Mouse (Mus musculus) liver, postnatal 0 days (tissue): ENCODE results near the gene Sf1. TPM values are rescaled to one million over a fixed set of nuclear protein-coding genes. Genes with fewer than 3 reads are reported as not detected.

Experiments
- ATAC-seq: fragments of 200-750 bp; cut with Nextera tagmentation; 2 replicates; pipeline ENCODE4 v1.8.0; 2017; ENCODE audit warnings: mild to moderate bottlenecking, moderate library complexity
- DNase-seq: peaks from one replicate; pipeline ENCODE4 v3.0.0-alpha.2; 2016
- H3K27ac ChIP-seq: fragments of 300-500 bp; sonication (generic); 2 replicates; pipeline ENCODE4 v1.5.1; 2014; ENCODE audit warnings: antibody characterized with exemption, moderate library complexity, mild to moderate bottlenecking, low read depth
- H3K27me3 ChIP-seq: fragments of 300-500 bp; sonication (generic); 2 replicates; pipeline ENCODE4 v1.6.1; 2014; ENCODE audit warnings: low read length, control low read depth, mixed read lengths; ENCODE audit not compliant: insufficient read depth
- H3K36me3 ChIP-seq: fragments of 300-500 bp; sonication (generic); replicated peaks from 2 replicates; pipeline ENCODE4 v1.6.1; 2014; ENCODE audit warnings: mild to moderate bottlenecking, control low read depth, low read length, moderate library complexity, mixed read lengths; ENCODE audit not compliant: insufficient read depth
- H3K4me1 ChIP-seq: fragments of 300-500 bp; sonication (generic); 2 replicates; pipeline ENCODE4 v1.6.1; 2014; ENCODE audit warnings: antibody characterized with exemption, mild to moderate bottlenecking, control low read depth; ENCODE audit not compliant: insufficient read depth
- H3K4me2 ChIP-seq: fragments of 300-500 bp; sonication (generic); 2 replicates; pipeline ENCODE4 v1.6.1; 2014; ENCODE audit warnings: low read depth, mild to moderate bottlenecking, low read length, moderate library complexity, mixed read lengths
- H3K4me3 ChIP-seq: fragments of 300-500 bp; sonication (generic); 2 replicates; pipeline ENCODE4 v1.5.1; 2014; ENCODE audit warnings: low read depth, low read length
- H3K9ac ChIP-seq: fragments of 300-500 bp; sonication (generic); replicated peaks from 2 replicates; pipeline ENCODE4 v1.6.1; 2014; ENCODE audit warnings: mild to moderate bottlenecking, moderate library complexity
- H3K9me3 ChIP-seq: fragments of 300-500 bp; sonication (generic); 2 replicates; pipeline ENCODE4 v1.6.1; 2016; ENCODE audit warnings: mild to moderate bottlenecking, control low read depth, low read length, mixed read lengths
- CTCF ChIP-seq: sonication (generic); IDR thresholded peaks from 2 replicates; pipeline ENCODE4 v1.5.1; 2016; ENCODE audit warnings: antibody characterized with exemption, low read depth
- EP300 ChIP-seq: IDR thresholded peaks from 2 replicates; pipeline ENCODE4 v1.6.1; 2016; ENCODE audit warnings: antibody characterized with exemption, low read depth, mild to moderate bottlenecking
- WGBS: fragments of 180-500 bp; shearing (Covaris S2); extraction: QIAGEN DNeasy Blood & Tissue Kit; methylation state at CpG from one replicate; pipeline ENCODE4 v1.1.7; 2014; ENCODE audit not compliant: insufficient replicate concordance; 5-methylcytosine and 5-hydroxymethylcytosine counted together
- polyA plus RNA-seq: library from polyadenylated mRNA; unstranded; fragments of >200 nt; fragmentation: Nextera tagmentation; extraction: Ambion mirVana; gene quantifications from 2 replicates; pipeline ENCODE4 v1.2.1, GENCODE M21; 2015

Sf1 gene
- polyA plus RNA-seq, 1 experiment from 2014 or later, result 35.7 TPM

DNA sequence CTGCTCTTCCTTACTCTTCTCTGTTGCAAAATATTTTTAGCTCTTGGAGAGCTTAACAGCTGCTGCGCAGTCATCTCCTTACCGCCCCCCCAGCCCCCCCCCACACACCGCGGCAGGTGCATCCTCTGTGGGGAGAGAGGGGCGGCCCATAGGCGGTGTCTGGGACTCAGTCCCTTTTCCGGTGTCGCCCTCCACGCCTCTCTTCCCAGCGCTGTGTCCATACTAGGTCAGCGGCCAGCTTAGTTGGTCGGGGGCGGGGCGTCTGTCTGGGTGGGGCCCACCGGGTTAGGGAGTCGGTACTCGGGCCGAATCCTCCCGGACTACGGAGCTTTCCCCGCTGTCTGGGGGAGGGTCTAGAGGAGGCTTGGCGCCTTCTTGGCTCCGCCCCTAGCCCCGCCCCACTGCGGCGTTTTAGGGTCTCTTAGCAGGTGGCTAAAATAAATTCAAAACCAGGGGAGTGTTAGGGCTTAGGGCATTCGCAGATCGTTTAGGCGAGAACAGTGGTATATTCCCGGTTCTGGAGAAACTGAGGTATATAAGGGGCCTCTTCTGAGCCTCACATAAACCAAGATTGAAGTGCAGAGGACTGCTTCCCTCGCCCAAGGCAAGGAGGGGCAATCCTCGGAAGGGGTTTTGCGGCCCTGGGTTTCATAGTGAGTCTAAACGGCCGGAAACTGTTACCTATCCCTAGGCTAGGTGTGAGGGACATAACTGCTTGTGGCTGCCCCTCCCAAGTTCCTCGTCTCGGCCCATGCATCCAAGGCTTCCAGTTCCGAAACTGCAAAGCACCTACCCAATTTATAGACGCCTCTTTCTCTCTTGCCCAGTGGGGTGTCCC lies 35.2 kb downstream of the Sf1 start:
- TF ChIP-seq CTCF, result no peak
- TF ChIP-seq EP300, result no peak
- peaks cover 22% of the 10 kb centered on the region for H3K27me3 ChIP-seq
- peak overlapping the region; percentile 93 for H3K27ac ChIP-seq
- peaks cover 6% of the 10 kb centered on the region; the same call in 1 of the 2 replicates for H3K36me3 ChIP-seq
- ATAC-seq, result peak; percentile 23
- H3K4me1 ChIP-seq, result peaks cover 33% of the 10 kb centered on the region
- DNase-seq, result peak; percentile 80
- peak overlapping the region; percentile 94 for H3K4me2 ChIP-seq
- peak overlapping the region; percentile 63 for H3K4me3 ChIP-seq
- H3K9me3 ChIP-seq, result no peaks in the 10 kb centered on the region
- peak overlapping the region; percentile 69 for H3K9ac ChIP-seq
- under 1% methylated on average over 38 of the region's 39 CpGs for WGBS

DNA sequence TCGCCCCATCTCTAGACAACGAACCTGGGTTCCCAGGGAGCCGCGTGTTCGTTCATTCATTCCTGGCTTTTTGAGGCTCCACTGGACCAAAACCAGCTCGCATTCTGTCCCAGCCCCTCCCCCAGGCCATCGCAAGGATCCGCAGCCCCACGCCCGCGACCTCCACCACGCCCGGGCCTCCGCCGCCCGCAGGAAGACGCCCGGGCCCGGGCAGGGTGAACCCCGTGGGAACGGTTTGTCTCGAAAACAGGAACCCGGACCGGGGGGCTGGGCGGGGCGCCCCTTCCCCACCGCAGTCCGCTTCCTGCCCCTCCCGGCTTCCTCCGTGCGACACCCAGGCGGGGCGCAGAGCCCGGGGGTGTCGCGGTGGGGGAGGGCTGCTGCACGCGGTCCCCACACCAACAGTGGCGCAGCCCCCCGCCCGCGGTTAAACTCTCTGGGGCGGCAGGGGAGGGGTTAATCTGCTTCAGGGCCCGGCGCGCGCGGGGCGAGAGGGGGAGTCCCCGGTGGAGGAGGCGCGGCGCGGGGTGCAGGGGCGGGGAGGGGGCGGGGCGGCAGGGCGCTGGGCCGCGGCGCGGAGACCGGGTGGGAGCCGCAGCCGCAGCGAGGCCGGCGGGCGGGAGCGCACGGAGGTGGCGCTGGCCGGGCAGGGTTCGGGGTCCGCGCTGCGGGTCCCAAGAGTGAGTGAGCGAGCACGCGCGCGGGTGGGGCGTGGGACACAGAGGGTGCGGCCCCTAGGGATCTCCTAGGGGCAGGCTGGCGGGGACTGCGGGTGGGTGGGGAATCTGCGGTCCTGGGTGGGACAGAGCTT lies 36.0 kb downstream of the Sf1 start, which contains the start of gene Rasgrp2:
Rasgrp2 (plus strand) TSS at position 56 of the 811 bp plus-strand sequence.
- no peaks in the 10 kb centered on the region for H3K9me3 ChIP-seq
- peak; percentile 75 for DNase-seq
- WGBS, result under 1% methylated on average over 59 of the region's 87 CpGs
- H3K4me3 ChIP-seq, result peak within 1 kb of the TSS; percentile 63
- peak within 1 kb of the TSS; percentile 93 for H3K27ac ChIP-seq
- peaks cover 22% of the 10 kb centered on the region for H3K27me3 ChIP-seq
- H3K9ac ChIP-seq, result peak within 1 kb of the TSS; percentile 69
- H3K36me3 ChIP-seq, result peaks cover 6% of the 10 kb centered on the region; the same call in 1 of the 2 replicates
- ATAC-seq, result peak; percentile 8
- TF ChIP-seq CTCF (no peak), EP300 (no peak)
- peak within 1 kb of the TSS; percentile 94 for H3K4me2 ChIP-seq
- peaks cover 33% of the 10 kb centered on the region for H3K4me1 ChIP-seq

DNA sequence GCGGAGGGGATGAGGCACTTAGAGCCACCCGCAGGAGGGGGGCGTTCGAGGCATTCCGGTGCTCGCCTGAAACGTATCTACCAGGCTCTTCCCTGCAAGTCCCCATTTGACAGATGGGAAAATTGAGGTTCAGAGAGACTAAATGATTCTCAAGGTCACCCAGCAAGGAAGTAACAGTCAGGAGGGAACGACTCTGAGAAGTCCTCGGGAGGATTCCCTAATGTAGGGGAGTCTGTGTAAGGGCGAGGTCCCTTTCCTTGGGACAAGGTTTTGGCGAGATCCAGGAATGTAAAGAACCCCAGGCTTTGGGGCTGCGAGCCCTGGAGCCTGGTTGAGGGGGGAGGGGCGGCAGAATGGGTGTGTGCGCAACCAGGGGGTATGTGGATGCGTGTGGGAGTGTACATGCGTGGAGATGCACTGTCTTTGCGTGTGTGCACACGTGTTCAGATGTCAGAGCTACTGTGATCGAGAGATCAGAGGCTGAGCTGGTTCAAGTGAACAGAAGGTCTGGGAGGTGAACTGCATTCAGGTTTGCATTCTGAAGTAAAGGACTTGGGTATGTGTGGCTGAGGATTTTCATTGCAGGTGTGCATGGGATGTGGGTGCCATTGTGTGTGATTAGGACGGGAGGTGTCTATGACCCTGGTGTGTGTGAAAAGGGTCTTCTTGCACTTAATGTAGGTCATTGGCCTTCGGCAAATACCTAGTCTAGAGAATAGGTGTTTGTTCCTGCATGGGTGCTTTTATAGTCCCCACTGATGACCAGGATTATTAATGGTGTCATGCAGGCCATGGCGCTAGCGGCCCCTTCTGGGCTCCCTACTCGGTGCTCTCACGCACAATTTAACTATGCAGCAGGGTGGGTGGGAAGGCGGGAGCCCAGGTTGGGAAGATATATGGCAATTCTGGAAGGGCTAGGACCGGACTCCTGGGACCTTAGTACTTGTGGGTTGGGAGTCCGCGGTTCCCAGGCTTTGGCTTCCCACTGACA lies 36.9 kb downstream of the Sf1 start:
- H3K27me3 ChIP-seq, result peaks cover 22% of the 10 kb centered on the region
- ATAC-seq (no peak), DNase-seq (no peak)
- TF ChIP-seq CTCF, result peak; percentile 34
- no peak for TF ChIP-seq EP300
- H3K9me3 ChIP-seq, result no peaks in the 10 kb centered on the region
- peaks cover 9% of the 10 kb centered on the region for H3K36me3 ChIP-seq
- 2% methylated on average over 29 of the region's 29 CpGs for WGBS
- peak overlapping the region; percentile 63 for H3K4me3 ChIP-seq
- peak overlapping the region; percentile 93 for H3K27ac ChIP-seq
- peak overlapping the region; percentile 94 for H3K4me2 ChIP-seq
- H3K4me1 ChIP-seq, result peaks cover 33% of the 10 kb centered on the region
- peak overlapping the region; percentile 69 for H3K9ac ChIP-seq

DNA sequence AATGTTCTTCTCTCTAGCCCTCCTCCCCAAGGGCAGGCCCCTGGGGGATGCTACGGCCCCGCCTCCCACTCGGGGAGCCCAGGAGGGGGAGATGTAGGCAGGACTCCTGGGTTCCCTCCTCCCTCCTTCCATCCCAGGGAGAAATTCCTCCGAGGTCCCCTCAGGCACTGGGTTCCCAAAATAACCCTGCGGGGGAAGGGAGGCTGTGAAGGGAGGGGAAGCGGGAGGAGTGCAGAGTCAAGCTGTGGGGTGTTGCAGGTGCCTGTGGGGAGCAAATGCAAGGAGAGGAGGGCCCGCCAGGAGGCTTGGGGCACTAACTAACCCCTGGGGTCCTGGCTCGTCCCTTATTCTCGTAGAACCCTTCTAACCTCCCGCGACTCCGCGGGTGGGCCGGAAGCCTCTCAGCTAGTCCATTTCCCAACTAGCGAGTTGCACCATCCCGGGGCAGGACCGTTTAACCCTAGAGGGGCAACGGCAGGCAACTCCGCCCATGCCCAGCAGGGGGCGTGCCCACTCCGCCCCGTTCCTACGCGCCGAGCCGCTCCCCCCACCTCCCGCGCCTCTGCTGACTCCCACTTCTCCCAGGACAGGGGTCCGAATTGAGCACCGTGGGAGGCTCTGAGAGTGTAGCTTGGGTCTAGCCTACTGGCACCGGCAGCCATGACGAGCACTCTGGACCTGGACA lies 37.8 kb downstream of the Sf1 start:
- peak; percentile 95 for TF ChIP-seq CTCF
- TF ChIP-seq EP300, result no peak
- Histone ChIP-seq H3K9me3 (no peaks in the 10 kb centered on the region), H3K27ac (peak overlapping the region; percentile 93), H3K9ac (peak overlapping the region; percentile 48), H3K4me1 (peaks cover 33% of the 10 kb centered on the region), H3K27me3 (peaks cover 22% of the 10 kb centered on the region), H3K4me3 (peak overlapping the region; percentile 63), H3K4me2 (peak overlapping the region; percentile 94), H3K36me3 (peaks cover 11% of the 10 kb centered on the region)
- DNase-seq, result peak; percentile 91
- peak; percentile 72 for ATAC-seq
- under 1% methylated on average over 31 of the region's 32 CpGs for WGBS

DNA sequence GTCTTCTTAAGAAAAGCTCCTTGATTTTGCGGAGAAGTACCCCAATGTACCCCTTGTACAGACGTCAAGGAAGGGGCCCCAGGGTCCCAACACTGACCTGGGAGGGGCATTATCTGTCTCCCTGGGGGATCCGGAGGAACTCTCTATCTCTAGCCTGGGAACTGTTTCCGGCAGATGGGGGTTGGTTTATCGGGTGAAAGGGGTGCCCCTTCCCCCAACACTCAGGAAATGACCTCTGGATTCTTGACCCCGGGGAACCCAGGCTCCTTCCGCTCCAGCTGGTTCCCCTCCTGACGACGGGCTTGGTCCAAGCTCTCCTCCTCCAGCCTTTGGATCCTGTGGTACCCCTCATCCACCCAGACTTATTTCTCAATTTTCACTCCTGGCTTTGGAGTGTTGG lies 38.5 kb downstream of the Sf1 start:
- Histone ChIP-seq H3K9ac (peak overlapping the region; percentile 48), H3K27me3 (peaks cover 22% of the 10 kb centered on the region), H3K9me3 (no peaks in the 10 kb centered on the region), H3K4me3 (peak overlapping the region; percentile 63), H3K4me1 (peaks cover 33% of the 10 kb centered on the region), H3K4me2 (peak overlapping the region; percentile 94), H3K36me3 (peaks cover 12% of the 10 kb centered on the region), H3K27ac (peak overlapping the region; percentile 93)
- 1% methylated on average over 8 of the region's 9 CpGs for WGBS
- DNase-seq (peak; percentile 62), ATAC-seq (peak; percentile 44)
- TF ChIP-seq EP300, result peak; percentile 63; the same call in 1 of the 2 replicates
- no peak for TF ChIP-seq CTCF
